Mouse (Mus musculus) lung, postnatal 0 days (tissue): ENCODE measurements around the gene Nt5c3.

Experiments used
- CTCF ChIP-seq: IDR thresholded peaks from 2 replicates; pipeline ENCODE4 v1.5.1; 2016; ENCODE audit warnings: antibody characterized with exemption, mild to moderate bottlenecking
- EP300 ChIP-seq: IDR thresholded peaks from 2 replicates; pipeline ENCODE4 v1.6.1; 2016; ENCODE audit warnings: antibody characterized with exemption, mild to moderate bottlenecking, control low read depth

DNA sequence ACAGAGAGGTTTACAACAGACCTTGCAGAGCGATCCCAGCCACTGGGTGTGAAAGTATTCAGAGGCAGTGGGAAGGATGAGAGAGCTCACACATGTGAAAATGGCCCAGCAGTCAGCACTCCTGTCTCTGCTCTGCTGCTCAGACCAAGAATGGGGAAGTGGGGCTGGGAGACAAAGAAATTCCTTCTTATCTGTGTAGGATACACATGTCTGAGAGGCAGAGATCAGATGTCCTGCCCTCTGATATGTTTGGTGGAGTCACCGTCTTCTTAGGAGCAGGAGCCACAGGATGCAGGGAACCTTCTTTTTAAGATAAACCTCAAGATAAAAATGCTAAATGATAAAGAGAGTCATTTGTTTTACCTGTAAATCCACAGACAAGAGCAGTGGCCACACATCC is 53.7 kb downstream of the Nt5c3 start:
- no peak for TF ChIP-seq EP300
- no peak for TF ChIP-seq CTCF
